Mouse (Mus musculus): ENCODE results near the gene Acsl4. TPM values are rescaled to one million over a fixed set of nuclear protein-coding genes. Genes with fewer than 3 reads are reported as not detected.

The Acsl4 gene
- polyA plus RNA-seq, 1 experiment from 2014 or later, result 19.3 TPM

GRCm38 (mm10) chrX:142388141-142388540 lies 2.2 kb downstream of the Acsl4 start:
- Histone ChIP-seq H3K9ac (no peak overlapping the region), H3K4me1 (0 out of 2 replicates have a peak, but pooled peaks cover 4% of the 10 kb centered on the region), H3K4me3 (replicated peaks) (no peak overlapping the region), H3K27me3 (peaks cover 14% of the 10 kb centered on the region), H3K4me2 (no peak overlapping the region), H3K27ac (no peak overlapping the region), H3K9me3 (no peaks in the 10 kb centered on the region), H3K36me3 (replicated peaks) (no peaks in the 10 kb centered on the region)
- 78% methylated on average over 6 of the region's 6 CpGs for WGBS
- ATAC-seq (ENCODE audit: low FRiP score), result no peak

- Histone ChIP-seq H3K9ac (no peak overlapping the region), H3K27ac (no peak overlapping the region), H3K9me3 (no peaks in the 10 kb centered on the region), H3K4me1 (0 out of 2 replicates have a peak, but pooled peaks cover 4% of the 10 kb centered on the region), H3K36me3 (replicated peaks) (no peaks in the 10 kb centered on the region), H3K4me2 (no peak overlapping the region), H3K27me3 (peaks cover 14% of the 10 kb centered on the region), H3K4me3 (replicated peaks) (no peak overlapping the region)
- 82% methylated on average over 1 of the region's 1 CpGs for WGBS
- ATAC-seq (ENCODE audit: low FRiP score), result no peak
These were observed 2.7 kb downstream of the Acsl4 start for GRCm38 (mm10) chrX:142387634-142388033.

GRCm38 (mm10) chrX:142384918-142385317 lies 5.4 kb downstream of the Acsl4 start:
- Histone ChIP-seq H3K4me2 (no peak overlapping the region), H3K36me3 (replicated peaks) (no peaks in the 10 kb centered on the region), H3K9me3 (no peaks in the 10 kb centered on the region), H3K4me3 (replicated peaks) (no peak overlapping the region), H3K9ac (no peak overlapping the region), H3K27me3 (peaks cover 5% of the 10 kb centered on the region), H3K4me1 (0 out of 2 replicates have a peak, but pooled peaks cover 4% of the 10 kb centered on the region), H3K27ac (no peak overlapping the region)
- no peak for ATAC-seq (ENCODE audit: low FRiP score)
- WGBS, result 87% methylated on average over 3 of the region's 3 CpGs

GRCm38 (mm10) chrX:142379894-142380293 lies 10.4 kb downstream of the Acsl4 start:
- Histone ChIP-seq H3K36me3 (replicated peaks) (no peaks in the 10 kb centered on the region), H3K4me2 (no peak overlapping the region), H3K9me3 (no peaks in the 10 kb centered on the region), H3K9ac (no peak overlapping the region), H3K4me3 (replicated peaks) (no peak overlapping the region), H3K27me3 (no peaks in the 10 kb centered on the region; the same call in 1 of the 2 replicates), H3K4me1 (no peaks in the 10 kb centered on the region), H3K27ac (no peak overlapping the region)
- WGBS, result 91% methylated on average over 6 of the region's 6 CpGs
- no peak for ATAC-seq (ENCODE audit: low FRiP score)

GRCm38 (mm10) chrX:142378048-142378447 lies 12.3 kb downstream of the Acsl4 start:
- Histone ChIP-seq H3K27ac (no peak overlapping the region), H3K9ac (no peak overlapping the region), H3K4me1 (no peaks in the 10 kb centered on the region), H3K9me3 (no peaks in the 10 kb centered on the region), H3K4me2 (no peak overlapping the region), H3K4me3 (replicated peaks) (no peak overlapping the region), H3K27me3 (no peaks in the 10 kb centered on the region; the same call in 1 of the 2 replicates), H3K36me3 (replicated peaks) (no peaks in the 10 kb centered on the region)
- ATAC-seq (ENCODE audit: low FRiP score), result no peak
- 88% methylated on average over 6 of the region's 6 CpGs for WGBS

GRCm38 (mm10) chrX:142377358-142377757 lies 13.0 kb downstream of the Acsl4 start:
- Histone ChIP-seq H3K9me3 (no peaks in the 10 kb centered on the region), H3K4me3 (replicated peaks) (no peak overlapping the region), H3K4me1 (no peaks in the 10 kb centered on the region), H3K27ac (no peak overlapping the region), H3K27me3 (no peaks in the 10 kb centered on the region; the same call in 1 of the 2 replicates), H3K36me3 (replicated peaks) (no peaks in the 10 kb centered on the region), H3K4me2 (no peak overlapping the region), H3K9ac (no peak overlapping the region)
- ATAC-seq (ENCODE audit: low FRiP score), result no peak
- WGBS, result 85% methylated on average over 3 of the region's 3 CpGs

- Histone ChIP-seq H3K9me3 (no peaks in the 10 kb centered on the region), H3K36me3 (replicated peaks) (no peaks in the 10 kb centered on the region), H3K4me1 (no peaks in the 10 kb centered on the region), H3K4me3 (replicated peaks) (no peak overlapping the region), H3K9ac (no peak overlapping the region), H3K27ac (no peak overlapping the region), H3K4me2 (no peak overlapping the region), H3K27me3 (no peaks in the 10 kb centered on the region; the same call in 1 of the 2 replicates)
- 85% methylated on average over 3 of the region's 3 CpGs for WGBS
- ATAC-seq (ENCODE audit: low FRiP score), result no peak
These were observed 13.6 kb downstream of the Acsl4 start for GRCm38 (mm10) chrX:142376747-142377146.

- Histone ChIP-seq H3K4me2 (no peak overlapping the region), H3K4me3 (replicated peaks) (no peak overlapping the region), H3K4me1 (no peaks in the 10 kb centered on the region), H3K9me3 (no peaks in the 10 kb centered on the region), H3K27me3 (no peaks in the 10 kb centered on the region; the same call in 1 of the 2 replicates), H3K27ac (no peak overlapping the region), H3K36me3 (replicated peaks) (no peaks in the 10 kb centered on the region), H3K9ac (no peak overlapping the region)
- no peak for ATAC-seq (ENCODE audit: low FRiP score)
- 86% methylated on average over 4 of the region's 4 CpGs for WGBS
These were observed 14.8 kb downstream of the Acsl4 start for GRCm38 (mm10) chrX:142375519-142375918.

GRCm38 (mm10) chrX:142372393-142372792 lies 17.9 kb downstream of the Acsl4 start:
- ATAC-seq (ENCODE audit: low FRiP score), result no peak
- Histone ChIP-seq H3K9me3 (no peaks in the 10 kb centered on the region), H3K9ac (no peak overlapping the region), H3K36me3 (replicated peaks) (no peaks in the 10 kb centered on the region), H3K27me3 (no peaks in the 10 kb centered on the region; the same call in 1 of the 2 replicates), H3K4me3 (replicated peaks) (no peak overlapping the region), H3K4me1 (no peaks in the 10 kb centered on the region), H3K27ac (no peak overlapping the region), H3K4me2 (no peak overlapping the region)
- 19% methylated on average over 3 of the region's 3 CpGs for WGBS

- H3K9ac ChIP-seq, result no peak overlapping the region
- no peaks in the 10 kb centered on the region for H3K4me1 ChIP-seq
- ATAC-seq (ENCODE audit: low FRiP score), result no peak
- 80% methylated on average over 7 of the region's 7 CpGs for whole genome bisulfite sequencing
- no peak overlapping the region for H3K27ac ChIP-seq
- H3K9me3 ChIP-seq, result no peaks in the 10 kb centered on the region
- H3K36me3 ChIP-seq (replicated peaks), result no peaks in the 10 kb centered on the region
- no peak overlapping the region for H3K4me2 ChIP-seq
- H3K27me3 ChIP-seq, result no peaks in the 10 kb centered on the region
- no peak overlapping the region for H3K4me3 ChIP-seq (replicated peaks)
These were observed 20.4 kb downstream of the Acsl4 start for GRCm38 (mm10) chrX:142369935-142370334.

- ATAC-seq (ENCODE audit: low FRiP score), result no peak
- H3K9ac ChIP-seq, result no peak overlapping the region
- H3K4me2 ChIP-seq, result no peak overlapping the region
- 76% methylated on average over 1 of the region's 1 CpGs for WGBS
- H3K36me3 ChIP-seq (replicated peaks), result no peaks in the 10 kb centered on the region
- H3K27ac ChIP-seq, result no peak overlapping the region
- H3K4me3 ChIP-seq (replicated peaks), result no peak overlapping the region
- no peaks in the 10 kb centered on the region for H3K27me3 ChIP-seq
- no peaks in the 10 kb centered on the region for H3K9me3 ChIP-seq
- H3K4me1 ChIP-seq, result no peaks in the 10 kb centered on the region
These were observed 26.5 kb downstream of the Acsl4 start for GRCm38 (mm10) chrX:142363882-142364281.

- no peaks in the 10 kb centered on the region for H3K36me3 ChIP-seq (replicated peaks)
- H3K9ac ChIP-seq, result no peak overlapping the region
- 0 out of 2 replicates have a peak, but pooled peaks cover 3% of the 10 kb centered on the region for H3K27me3 ChIP-seq
- ATAC-seq (ENCODE audit: low FRiP score), result no peak
- H3K4me2 ChIP-seq, result no peak overlapping the region
- H3K4me3 ChIP-seq (replicated peaks), result no peak overlapping the region
- H3K9me3 ChIP-seq, result no peaks in the 10 kb centered on the region
- no peaks in the 10 kb centered on the region for H3K4me1 ChIP-seq
- 84% methylated on average over 7 of the region's 7 CpGs for WGBS
- H3K27ac ChIP-seq, result no peak overlapping the region
These were observed 31.3 kb downstream of the Acsl4 start for GRCm38 (mm10) chrX:142359031-142359430.

- WGBS, result 81% methylated on average over 5 of the region's 5 CpGs
- Histone ChIP-seq H3K4me2 (no peak overlapping the region), H3K27me3 (0 out of 2 replicates have a peak, but pooled peaks cover 3% of the 10 kb centered on the region)
These were observed 31.9 kb downstream of the Acsl4 start for GRCm38 (mm10) chrX:142358427-142358826.

More at GRCm38 (mm10) chrX:142358427-142358826, 31.9 kb downstream of the Acsl4 start:
- Histone ChIP-seq H3K9ac (no peak overlapping the region), H3K36me3 (replicated peaks) (no peaks in the 10 kb centered on the region), H3K4me1 (no peaks in the 10 kb centered on the region), H3K9me3 (no peaks in the 10 kb centered on the region), H3K4me3 (replicated peaks) (no peak overlapping the region), H3K27ac (no peak overlapping the region)
- no peak for ATAC-seq (ENCODE audit: low FRiP score)

All from forebrain, embryonic 12.5 days (tissue).